Mouse (Mus musculus) hindbrain, postnatal 0 days (tissue): ENCODE results near the gene St3gal5. TPM values are rescaled to one million over a fixed set of nuclear protein-coding genes. Genes with fewer than 3 reads are reported as not detected.

ENCODE experiments used
- ATAC-seq: fragments of 200-750 bp; cut with Nextera tagmentation; 2 replicates; pipeline ENCODE4 v1.8.0; 2017; ENCODE audit warnings: mild to moderate bottlenecking, moderate TSS enrichment, moderate library complexity
- DNase-seq: peaks from one replicate; pipeline ENCODE4 v3.0.0-alpha.2; 2015; ENCODE audit warnings: low spot score
- H3K27ac ChIP-seq: fragments of 300-500 bp; sonication (generic); 2 replicates; pipeline ENCODE4 v1.5.1; 2014; ENCODE audit warnings: mild to moderate bottlenecking
- H3K27me3 ChIP-seq: fragments of 300-500 bp; sonication (generic); 2 replicates; pipeline ENCODE4 v1.6.1; 2014; ENCODE audit warnings: low read length, mixed read lengths; ENCODE audit not compliant: insufficient read depth
- H3K36me3 ChIP-seq: fragments of 300-500 bp; sonication (generic); 2 replicates; pipeline ENCODE4 v1.6.1; 2014; ENCODE audit warnings: low read length, mixed read lengths; ENCODE audit not compliant: insufficient read depth
- H3K4me1 ChIP-seq: fragments of 300-500 bp; sonication (generic); 2 replicates; pipeline ENCODE4 v1.6.1; 2014; ENCODE audit warnings: antibody characterized with exemption, low read length, mixed read lengths; ENCODE audit not compliant: insufficient read depth
- H3K4me2 ChIP-seq: fragments of 300-500 bp; sonication (generic); 2 replicates; pipeline ENCODE4 v1.6.1; 2014; ENCODE audit warnings: low read depth, mild to moderate bottlenecking, low read length, moderate library complexity, mixed read lengths
- H3K4me3 ChIP-seq: fragments of 300-500 bp; sonication (generic); 2 replicates; pipeline ENCODE4 v1.5.1; 2014; ENCODE audit warnings: low read length
- H3K9ac ChIP-seq: fragments of 300-500 bp; sonication (generic); replicated peaks from 2 replicates; pipeline ENCODE4 v1.6.1; 2014; ENCODE audit warnings: mild to moderate bottlenecking, low read length, moderate library complexity, mixed read lengths
- H3K9me3 ChIP-seq: fragments of 300-500 bp; sonication (generic); 2 replicates; pipeline ENCODE4 v1.6.1; 2016; ENCODE audit warnings: low read length, mixed read lengths
- CTCF ChIP-seq: IDR thresholded peaks from 2 replicates; pipeline ENCODE4 v1.5.1; 2016; ENCODE audit warnings: antibody characterized with exemption, control low read depth, low read depth
- WGBS: fragments of 180-500 bp; shearing (Covaris S2); extraction: QIAGEN DNeasy Blood & Tissue Kit; methylation state at CpG from one replicate; pipeline ENCODE4 v1.1.7; 2014; 5-methylcytosine and 5-hydroxymethylcytosine counted together
- polyA plus RNA-seq: library from polyadenylated mRNA; unstranded; fragments of >200 nt; fragmentation: Nextera tagmentation; extraction: Ambion mirVana; gene quantifications from 2 replicates; pipeline ENCODE4 v1.2.1, GENCODE M21; 2015
- total RNA-seq: library from RNA; depleted of rRNA; stranded (reverse); fragments of >200 nt; gene quantifications from 2 replicates; pipeline ENCODE4 v1.2.3, GENCODE M21; 2014

The St3gal5 gene
- total and polyA plus RNA-seq, 2 experiments from 2014 or later = 23.5 to 59.8 TPM

DNA sequence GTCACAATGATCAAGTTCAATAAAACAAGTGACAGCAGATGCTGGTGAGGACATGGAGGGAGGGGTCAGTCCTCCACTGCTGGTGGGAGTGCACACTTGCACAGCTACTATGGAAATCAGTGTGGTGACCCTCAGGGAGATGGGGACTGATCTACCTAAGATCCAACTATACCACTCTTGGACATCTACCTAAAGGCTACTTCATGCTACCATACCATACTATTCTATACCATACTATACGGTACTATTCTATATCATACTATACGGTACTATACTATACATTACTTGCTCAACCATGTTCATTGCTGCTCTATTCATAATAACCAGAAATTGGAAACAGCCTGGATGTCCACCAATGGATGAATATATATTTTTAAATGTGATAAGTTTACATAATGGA is 68.5 kb downstream of the St3gal5 start:
- Histone ChIP-seq H3K9ac (no peak overlapping the region), H3K27ac (no peak overlapping the region), H3K4me2 (no peak overlapping the region), H3K36me3 (no peaks in the 10 kb centered on the region), H3K4me3 (no peak overlapping the region), H3K4me1 (no peaks in the 10 kb centered on the region), H3K27me3 (no peaks in the 10 kb centered on the region), H3K9me3 (no peaks in the 10 kb centered on the region)
- no peak for DNase-seq
- no peak for ATAC-seq
- WGBS = 43% methylated on average over 2 of the region's 2 CpGs
- TF ChIP-seq CTCF = no peak

- Histone ChIP-seq H3K36me3 (no peaks in the 10 kb centered on the region), H3K4me1 (no peaks in the 10 kb centered on the region), H3K4me3 (no peak overlapping the region), H3K27ac (no peak overlapping the region), H3K9me3 (no peaks in the 10 kb centered on the region), H3K27me3 (no peaks in the 10 kb centered on the region), H3K4me2 (no peak overlapping the region), H3K9ac (no peak overlapping the region)
- ATAC-seq (no peak), DNase-seq (no peak)
- TF ChIP-seq CTCF = no peak
- 86% methylated on average over 3 of the region's 3 CpGs for WGBS
Observed at GRCm38 (mm10) chr6:72171391-72171790, 74.0 kb downstream of the St3gal5 start.

- Histone ChIP-seq H3K4me2 (no peak overlapping the region), H3K9me3 (no peaks in the 10 kb centered on the region), H3K4me3 (no peak overlapping the region), H3K27me3 (no peaks in the 10 kb centered on the region), H3K36me3 (no peaks in the 10 kb centered on the region), H3K27ac (no peak overlapping the region), H3K9ac (no peak overlapping the region), H3K4me1 (no peaks in the 10 kb centered on the region)
- 95% methylated on average over 1 of the region's 1 CpGs for WGBS
- no peak for TF ChIP-seq CTCF
- ATAC-seq (no peak), DNase-seq (no peak)
Observed at GRCm38 (mm10) chr6:72173350-72173749, 76.0 kb downstream of the St3gal5 start.

GRCm38 (mm10) chr6:72175419-72175818 is 78.0 kb downstream of the St3gal5 start:
- H3K27ac ChIP-seq = no peak overlapping the region
- no peaks in the 10 kb centered on the region for H3K27me3 ChIP-seq
- no peaks in the 10 kb centered on the region for H3K36me3 ChIP-seq
- DNase-seq (no peak), ATAC-seq (no peak)
- H3K4me1 ChIP-seq = no peaks in the 10 kb centered on the region
- WGBS = 34% methylated on average over 3 of the region's 3 CpGs
- no peak overlapping the region for H3K4me2 ChIP-seq
- H3K9me3 ChIP-seq = no peaks in the 10 kb centered on the region
- H3K9ac ChIP-seq = no peak overlapping the region
- H3K4me3 ChIP-seq = no peak overlapping the region
- no peak for TF ChIP-seq CTCF

DNA sequence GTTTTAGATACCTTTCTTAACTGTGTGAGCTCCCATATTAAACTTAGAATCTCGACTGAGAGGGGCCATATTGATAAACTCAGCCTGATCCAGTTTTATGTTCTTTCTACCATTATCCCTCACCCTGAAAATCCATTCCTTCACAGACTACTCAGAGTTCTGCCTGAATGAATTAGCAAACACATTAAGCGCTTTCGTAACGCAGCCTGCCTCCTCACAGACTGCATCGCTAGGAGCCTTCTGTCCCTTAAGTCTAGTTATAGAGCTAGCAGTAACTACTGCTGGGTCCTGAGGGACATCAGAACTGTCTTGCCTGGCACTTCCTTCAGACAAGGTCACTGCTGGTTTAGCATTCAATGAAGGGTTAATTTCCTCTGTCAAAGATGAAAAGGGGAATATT is 78.6 kb downstream of the St3gal5 start:
- Histone ChIP-seq H3K9me3 (no peaks in the 10 kb centered on the region), H3K27me3 (no peaks in the 10 kb centered on the region), H3K4me1 (no peaks in the 10 kb centered on the region), H3K4me3 (no peak overlapping the region), H3K4me2 (no peak overlapping the region), H3K27ac (no peak overlapping the region), H3K9ac (no peak overlapping the region), H3K36me3 (no peaks in the 10 kb centered on the region)
- no peak for TF ChIP-seq CTCF
- no peak for DNase-seq
- 63% methylated on average over 5 of the region's 5 CpGs for WGBS
- ATAC-seq = no peak

GRCm38 (mm10) chr6:72177417-72177816 is 80.0 kb downstream of the St3gal5 start:
- DNase-seq (no peak), ATAC-seq (no peak)
- WGBS = 64% methylated on average over 3 of the region's 3 CpGs
- no peaks in the 10 kb centered on the region for H3K36me3 ChIP-seq
- no peaks in the 10 kb centered on the region for H3K27me3 ChIP-seq
- no peak overlapping the region for H3K4me2 ChIP-seq
- H3K4me3 ChIP-seq = no peak overlapping the region
- no peaks in the 10 kb centered on the region for H3K4me1 ChIP-seq
- H3K9me3 ChIP-seq = no peaks in the 10 kb centered on the region
- H3K9ac ChIP-seq = no peak overlapping the region
- TF ChIP-seq CTCF = no peak
- H3K27ac ChIP-seq = no peak overlapping the region

DNA sequence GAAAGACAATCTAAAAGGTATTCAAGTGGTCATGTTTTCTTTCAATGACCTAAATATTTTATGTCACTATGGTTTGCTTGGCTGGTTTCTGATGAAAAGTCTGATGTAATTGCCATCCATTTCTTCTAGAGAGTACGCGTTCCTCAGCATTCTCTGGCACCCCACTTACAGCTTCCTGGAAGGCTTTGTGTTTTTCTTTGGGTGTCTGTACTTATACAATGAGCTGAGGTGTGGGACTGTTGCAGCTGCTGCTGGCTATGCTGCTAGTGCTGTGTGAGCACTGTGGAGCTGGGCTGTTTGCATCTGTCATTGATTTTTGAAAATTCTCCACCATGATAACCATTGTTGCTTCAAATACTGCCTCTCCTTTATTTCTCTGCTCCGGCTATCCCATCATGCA is 81.6 kb downstream of the St3gal5 start:
- TF ChIP-seq CTCF = no peak
- DNase-seq = no peak
- H3K27ac ChIP-seq = no peak overlapping the region
- no peak overlapping the region for H3K9ac ChIP-seq
- no peaks in the 10 kb centered on the region for H3K9me3 ChIP-seq
- H3K4me1 ChIP-seq = no peaks in the 10 kb centered on the region
- no peak for ATAC-seq
- H3K36me3 ChIP-seq = no peaks in the 10 kb centered on the region
- 89% methylated on average over 3 of the region's 3 CpGs for WGBS
- H3K4me2 ChIP-seq = no peak overlapping the region
- H3K4me3 ChIP-seq = no peak overlapping the region
- no peaks in the 10 kb centered on the region for H3K27me3 ChIP-seq
